Mouse (Mus musculus) hindbrain, embryonic 10.5 days (tissue): ENCODE results near the gene Glipr1. TPM values are rescaled to one million over a fixed set of nuclear protein-coding genes. Genes with fewer than 3 reads are reported as not detected.

Experiments
- DNase-seq: peaks from one replicate; pipeline ENCODE4 v3.0.0-alpha.2; 2017; ENCODE audit warnings: low spot score
- H3K27ac ChIP-seq: fragments of 300-500 bp; sonication (generic); 2 replicates; pipeline ENCODE4 v1.5.1; 2016; ENCODE audit warnings: mild to moderate bottlenecking, moderate library complexity
- H3K27me3 ChIP-seq: fragments of 300-500 bp; sonication (generic); 2 replicates; pipeline ENCODE4 v1.6.1; 2016; ENCODE audit warnings: mild to moderate bottlenecking; ENCODE audit not compliant: poor library complexity, insufficient read depth, severe bottlenecking
- H3K36me3 ChIP-seq: fragments of 300-500 bp; sonication (generic); 2 replicates; pipeline ENCODE4 v1.6.1; 2016; ENCODE audit warnings: mild to moderate bottlenecking, moderate library complexity
- H3K4me1 ChIP-seq: fragments of 300-500 bp; sonication (generic); replicated peaks from 2 replicates; pipeline ENCODE4 v1.6.1; 2016; ENCODE audit warnings: mild to moderate bottlenecking
- H3K4me3 ChIP-seq: fragments of 300-500 bp; sonication (generic); 2 replicates; pipeline ENCODE4 v1.5.1; 2016; ENCODE audit warnings: mild to moderate bottlenecking, moderate library complexity
- H3K9me3 ChIP-seq: fragments of 300-500 bp; sonication (generic); 2 replicates; pipeline ENCODE4 v1.6.1; 2016; ENCODE audit warnings: mild to moderate bottlenecking, moderate library complexity
- WGBS: fragments of 180-500 bp; shearing (Covaris S2); methylation state at CpG from one replicate; pipeline ENCODE4 v1.1.7; 2016; 5-methylcytosine and 5-hydroxymethylcytosine counted together
- polyA plus RNA-seq: library from polyadenylated mRNA; unstranded; fragments of >200 nt; fragmentation: Nextera tagmentation; extraction: Ambion mirVana; gene quantifications from 2 replicates; pipeline ENCODE4 v1.2.1, GENCODE M21; 2016

Gene Glipr1
- polyA plus RNA-seq, 1 experiment from 2014 or later, result 0.69 TPM

GRCm38 (mm10) chr10:111996911-111997347 is 5.5 kb downstream of the Glipr1 start:
- Histone ChIP-seq H3K4me1 (no peaks in the 10 kb centered on the region), H3K36me3 (no peaks in the 10 kb centered on the region), H3K9me3 (no peaks in the 10 kb centered on the region), H3K4me3 (no peak overlapping the region), H3K27ac (no peak overlapping the region), H3K27me3 (no peaks in the 10 kb centered on the region)
- no peak for DNase-seq
- WGBS, result 85% methylated on average over 8 of the region's 8 CpGs

GRCm38 (mm10) chr10:111996549-111996904 is 5.9 kb downstream of the Glipr1 start:
- no peak overlapping the region for H3K4me3 ChIP-seq
- no peaks in the 10 kb centered on the region for H3K9me3 ChIP-seq
- H3K27me3 ChIP-seq, result no peaks in the 10 kb centered on the region
- no peaks in the 10 kb centered on the region for H3K4me1 ChIP-seq
- WGBS, result 95% methylated on average over 7 of the region's 7 CpGs
- no peaks in the 10 kb centered on the region for H3K36me3 ChIP-seq
- no peak for DNase-seq
- no peak overlapping the region for H3K27ac ChIP-seq

GRCm38 (mm10) chr10:111995803-111996548 is 6.5 kb downstream of the Glipr1 start:
- H3K4me3 ChIP-seq, result no peak overlapping the region
- WGBS, result 91% methylated on average over 11 of the region's 11 CpGs
- no peaks in the 10 kb centered on the region for H3K27me3 ChIP-seq
- H3K27ac ChIP-seq, result no peak overlapping the region
- H3K4me1 ChIP-seq, result no peaks in the 10 kb centered on the region
- no peaks in the 10 kb centered on the region for H3K36me3 ChIP-seq
- DNase-seq, result no peak
- no peaks in the 10 kb centered on the region for H3K9me3 ChIP-seq

- H3K36me3 ChIP-seq, result peaks cover 76% of the 10 kb centered on the region
- H3K9me3 ChIP-seq, result no peaks in the 10 kb centered on the region
- no peak overlapping the region for H3K4me3 ChIP-seq
- WGBS, result 95% methylated on average over 6 of the region's 6 CpGs
- no peak overlapping the region for H3K27ac ChIP-seq
- H3K27me3 ChIP-seq, result no peaks in the 10 kb centered on the region
- H3K4me1 ChIP-seq, result no peaks in the 10 kb centered on the region
- no peak for DNase-seq
Measured at GRCm38 (mm10) chr10:111986453-111986852, 16.0 kb downstream of the Glipr1 start.

- no peaks in the 10 kb centered on the region for H3K9me3 ChIP-seq
- no peaks in the 10 kb centered on the region for H3K4me1 ChIP-seq
- H3K27ac ChIP-seq, result no peak overlapping the region
- no peak for DNase-seq
- no peak overlapping the region for H3K4me3 ChIP-seq
- peaks cover 98% of the 10 kb centered on the region for H3K36me3 ChIP-seq
- WGBS, result 95% methylated on average over 5 of the region's 5 CpGs
- no peaks in the 10 kb centered on the region for H3K27me3 ChIP-seq
Measured at GRCm38 (mm10) chr10:111983070-111983469, 19.4 kb downstream of the Glipr1 start.

- H3K27ac ChIP-seq, result no peak overlapping the region
- H3K4me1 ChIP-seq, result peaks cover 9% of the 10 kb centered on the region
- H3K36me3 ChIP-seq, result peaks cover 69% of the 10 kb centered on the region
- no peaks in the 10 kb centered on the region for H3K9me3 ChIP-seq
- no peaks in the 10 kb centered on the region for H3K27me3 ChIP-seq
- 45% methylated on average over 5 of the region's 5 CpGs for WGBS
- no peak overlapping the region for H3K4me3 ChIP-seq
- DNase-seq, result peak; percentile 60
Measured at GRCm38 (mm10) chr10:111977584-111977983, 24.8 kb downstream of the Glipr1 start.

- peak within 1 kb of the TSS; percentile 92 for H3K4me3 ChIP-seq
- no peaks in the 10 kb centered on the region for H3K9me3 ChIP-seq
- peaks cover 21% of the 10 kb centered on the region for H3K36me3 ChIP-seq
- H3K27ac ChIP-seq, result peak within 1 kb of the TSS; percentile 89
- under 1% methylated on average over 51 of the region's 51 CpGs for WGBS
- peak; percentile 94 for DNase-seq
- H3K27me3 ChIP-seq, result no peaks in the 10 kb centered on the region
- H3K4me1 ChIP-seq, result peaks cover 9% of the 10 kb centered on the region
Measured at GRCm38 (mm10) chr10:111972542-111973361, 29.7 kb downstream of the Glipr1 start, which contains the start of gene Krr1. Gene Krr1 (plus strand): TSS chr10:111972664.

GRCm38 (mm10) chr10:111971929-111972328 is 30.5 kb downstream of the Glipr1 start:
- no peaks in the 10 kb centered on the region for H3K27me3 ChIP-seq
- H3K27ac ChIP-seq, result no peak overlapping the region
- no peak for DNase-seq
- peaks cover 14% of the 10 kb centered on the region for H3K36me3 ChIP-seq
- 82% methylated on average over 3 of the region's 3 CpGs for WGBS
- H3K4me1 ChIP-seq, result peaks cover 9% of the 10 kb centered on the region
- no peaks in the 10 kb centered on the region for H3K9me3 ChIP-seq
- H3K4me3 ChIP-seq, result no peak overlapping the region

- Histone ChIP-seq H3K27ac (no peak overlapping the region), H3K36me3 (no peaks in the 10 kb centered on the region), H3K9me3 (no peaks in the 10 kb centered on the region), H3K4me1 (no peaks in the 10 kb centered on the region), H3K4me3 (no peak overlapping the region), H3K27me3 (no peaks in the 10 kb centered on the region)
- WGBS, result 65% methylated on average over 4 of the region's 4 CpGs
- DNase-seq, result no peak
Measured at GRCm38 (mm10) chr10:111966394-111966793, 36.0 kb downstream of the Glipr1 start.

- H3K4me3 ChIP-seq, result no peak overlapping the region
- H3K9me3 ChIP-seq, result no peaks in the 10 kb centered on the region
- 87% methylated on average over 6 of the region's 6 CpGs for WGBS
- no peaks in the 10 kb centered on the region for H3K36me3 ChIP-seq
- no peaks in the 10 kb centered on the region for H3K27me3 ChIP-seq
- H3K27ac ChIP-seq, result no peak overlapping the region
- 0 out of 2 replicates have a peak, but pooled peaks cover 2% of the 10 kb centered on the region for H3K4me1 ChIP-seq
- DNase-seq, result no peak
Measured at GRCm38 (mm10) chr10:111960459-111960858, 42.0 kb downstream of the Glipr1 start.

- no peaks in the 10 kb centered on the region for H3K36me3 ChIP-seq
- no peak for DNase-seq
- no peak overlapping the region for H3K27ac ChIP-seq
- 0 out of 2 replicates have a peak, but pooled peaks cover 5% of the 10 kb centered on the region for H3K4me1 ChIP-seq
- H3K9me3 ChIP-seq, result no peaks in the 10 kb centered on the region
- WGBS, result 81% methylated on average over 2 of the region's 2 CpGs
- no peaks in the 10 kb centered on the region for H3K27me3 ChIP-seq
- H3K4me3 ChIP-seq, result no peak overlapping the region
Measured at GRCm38 (mm10) chr10:111959353-111959752, 43.1 kb downstream of the Glipr1 start.

GRCm38 (mm10) chr10:111958046-111958421 is 44.4 kb downstream of the Glipr1 start:
- DNase-seq, result no peak
- H3K27ac ChIP-seq, result no peak overlapping the region
- H3K36me3 ChIP-seq, result no peaks in the 10 kb centered on the region
- no peaks in the 10 kb centered on the region for H3K27me3 ChIP-seq
- H3K9me3 ChIP-seq, result no peaks in the 10 kb centered on the region
- H3K4me1 ChIP-seq, result 0 out of 2 replicates have a peak, but pooled peaks cover 5% of the 10 kb centered on the region
- 45% methylated on average over 4 of the region's 4 CpGs for WGBS
- H3K4me3 ChIP-seq, result no peak overlapping the region
